Mouse (Mus musculus) CH12.LX (cell line): ENCODE data around the gene Ano10.

Source experiments
- CHD2 ChIP-seq: IDR thresholded peaks from 2 replicates; pipeline ENCODE4 v1.6.1; 2011; ENCODE audit warnings: low read length, improper control_type of control experiment
- CTCF ChIP-seq, 2 experiments: IDR thresholded peaks in 1 of 2; conservative IDR thresholded peaks in 1 of 2; 2 replicates each; pipeline ENCODE4 v1.5.1; 2011 to 2012; ENCODE audit warnings: low read depth in 2 of 2, low read length in 2 of 2, improper control_type of control experiment in 1 of 2, inconsistent platforms in 1 of 2, mild to moderate bottlenecking in 1 of 2, moderate library complexity in 1 of 2
- E2F4 ChIP-seq: IDR thresholded peaks from 2 replicates; pipeline ENCODE4 v1.6.1; 2011; ENCODE audit warnings: low read depth, low read length, improper control_type of control experiment; ENCODE audit not compliant: insufficient replicate concordance
- ETS1 ChIP-seq: conservative IDR thresholded peaks from 2 replicates; pipeline ENCODE4 v1.6.1; 2012; ENCODE audit warnings: low read depth, mild to moderate bottlenecking, inconsistent platforms, low read length, improper control_type of control experiment, moderate library complexity
- GABPA ChIP-seq: IDR thresholded peaks from 2 replicates; pipeline ENCODE4 v1.6.1; 2012; ENCODE audit warnings: low read depth, low read length, improper control_type of control experiment, inconsistent platforms; ENCODE audit not compliant: insufficient replicate concordance
- KAT2A ChIP-seq: IDR thresholded peaks from 2 replicates; pipeline ENCODE4 v1.6.1; 2012; ENCODE audit warnings: low read length, improper control_type of control experiment, inconsistent platforms; ENCODE audit not compliant: insufficient replicate concordance
- MXI1 ChIP-seq: IDR thresholded peaks from 2 replicates; pipeline ENCODE4 v1.6.1; 2011; ENCODE audit warnings: mild to moderate bottlenecking, low read depth, low read length, improper control_type of control experiment
- PAX5 ChIP-seq: IDR thresholded peaks from 2 replicates; pipeline ENCODE4 v1.6.1; 2012; ENCODE audit warnings: low read length, inconsistent platforms, mixed read lengths
- POLR2A ChIP-seq: IDR thresholded peaks from 2 replicates; pipeline ENCODE4 v1.6.1; 2011; ENCODE audit warnings: low read depth, mild to moderate bottlenecking, improper control_type of control experiment, low read length
- POLR2AphosphoS2 ChIP-seq: IDR thresholded peaks from 2 replicates; pipeline ENCODE4 v1.6.1; 2011; ENCODE audit warnings: low read depth, low read length, improper control_type of control experiment
- USF1 ChIP-seq: IDR thresholded peaks from 2 replicates; pipeline ENCODE4 v1.6.1; 2014; ENCODE audit warnings: low read depth, mild to moderate bottlenecking, inconsistent platforms, low read length, improper control_type of control experiment

DNA sequence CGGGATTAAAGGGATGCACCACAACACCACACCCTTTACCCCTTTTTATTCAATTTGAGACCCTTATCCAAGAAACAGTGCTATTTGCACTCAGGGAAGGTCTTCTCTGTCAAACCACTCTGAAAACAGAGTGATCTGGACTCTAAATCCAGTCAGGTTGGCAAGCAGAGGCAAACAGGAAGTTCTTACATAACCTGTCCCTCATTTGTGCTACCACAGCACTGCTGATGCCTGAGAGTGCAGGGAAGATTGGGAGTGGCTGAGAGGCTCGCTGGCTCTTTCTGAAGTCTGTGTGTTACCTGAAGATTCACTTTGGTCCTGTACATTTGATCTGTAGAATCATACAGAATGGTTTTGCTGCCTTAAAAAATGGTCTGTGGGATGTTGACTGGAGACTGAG is 42.5 kb upstream of the Ano10 start:
- no peak for TF ChIP-seq CTCF (conservative IDR thresholded peaks at IDR 0.05 in 1 of 2, IDR thresholded peaks at IDR 0.05 in 1 of 2; ENCODE audit: low read depth in 2 of 2, low read length in 2 of 2)
- no peak for TF ChIP-seq POLR2A
- TF ChIP-seq MXI1, result no peak
- no peak for TF ChIP-seq KAT2A
- no peak for TF ChIP-seq PAX5
- no peak for TF ChIP-seq USF1
- TF ChIP-seq ETS1, result no peak
- TF ChIP-seq POLR2AphosphoS2, result no peak
- TF ChIP-seq CHD2, result no peak
- TF ChIP-seq E2F4, result no peak
- no peak for TF ChIP-seq GABPA
